Mouse (Mus musculus) olfactory bulb, adult 2 months (tissue): ENCODE measurements around the gene Cdyl.

ENCODE experiments used
- CTCF ChIP-seq: fragments of 200-500 bp; IDR thresholded peaks from 2 replicates; pipeline ENCODE4 v1.5.1; 2012; ENCODE audit warnings: low read depth, mild to moderate bottlenecking, low read length, moderate library complexity; ENCODE audit not compliant: insufficient read depth
- POLR2A ChIP-seq: fragments of 200-500 bp; IDR thresholded peaks from 2 replicates; pipeline ENCODE4 v1.6.1; 2012; ENCODE audit warnings: mild to moderate bottlenecking, low read depth, low read length, moderate library complexity; ENCODE audit not compliant: insufficient read depth

GRCm38 (mm10) chr13:35905378-35905777 lies 245.7 kb downstream of the Cdyl start:
- TF ChIP-seq CTCF (no peak), POLR2A (no peak)
